In the genomic region with DNA sequence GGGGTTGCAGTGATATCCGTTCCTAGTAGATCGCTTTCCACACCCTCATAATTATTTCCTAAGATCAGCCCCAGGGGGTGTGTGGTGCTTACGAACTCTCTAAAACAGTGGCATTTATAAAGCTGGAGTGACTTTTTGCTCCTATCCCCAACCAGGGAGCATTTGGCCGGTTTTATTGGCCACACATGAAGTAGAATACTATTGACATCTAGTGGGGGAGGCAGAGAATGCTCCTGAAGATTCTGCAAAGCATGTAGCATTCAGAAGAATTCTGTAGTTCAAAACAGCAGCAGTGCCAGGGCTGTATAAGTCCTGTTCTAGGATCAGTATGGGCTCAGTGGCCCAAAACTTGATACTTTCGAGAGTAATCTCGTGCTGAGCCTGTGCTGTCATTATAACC, we compare ENCODE assay signal across 13 mouse cellular contexts.
A peak's percentile ranks its signal among the peaks of the same experiment; 100 is the strongest.
DNase-seq lines count a peak whose midpoint lies in the region; ATAC-seq and TF ChIP-seq lines count a peak whose summit lies in the region.
"Had no signal": no experiment of that assay in that cellular context is flagged by ENCODE, and none has a peak within 500 bp of the region (broad histone marks: within the 10 kb centered on the region; RNA-seq: fewer than 3 reads in every experiment).

No protein-coding gene starts in this region.

- no peaks in the 10 kb centered on the region for H3K79me2 ChIP-seq in CH12.LX (replicated peaks; ENCODE audit: control insufficient read depth, extremely low read depth, insufficient read depth, poor library complexity, severe bottlenecking)

- no peaks in the 10 kb centered on the region for H3K4me1 ChIP-seq in forebrain, postnatal 0 days (ENCODE audit: insufficient read depth)
- no peaks in the 10 kb centered on the region for H3K4me1 ChIP-seq in forebrain, embryonic 11.5 days (replicated peaks; ENCODE audit: control insufficient read depth, insufficient read depth, low read length)
- no peaks in the 10 kb centered on the region for H3K4me1 ChIP-seq in CH12.LX (ENCODE audit: control insufficient read depth in 1 of 2, insufficient read depth in 2 of 2)
- H3K4me1 ChIP-seq: forebrain, embryonic 13.5 days; kidney, embryonic 15.5 days had no signal

- no peaks in the 10 kb centered on the region for H3K27me3 ChIP-seq in forebrain, postnatal 0 days (ENCODE audit: insufficient read depth, low read length)
- H3K27me3 ChIP-seq in forebrain, embryonic 11.5 days (ENCODE audit: control insufficient read depth, insufficient read depth, low read length) = no peaks in the 10 kb centered on the region
- peaks cover 63% of the 10 kb centered on the region for H3K27me3 ChIP-seq in CH12.LX (replicated peaks)
- H3K27me3 ChIP-seq: forebrain, embryonic 13.5 days; kidney, embryonic 15.5 days had no signal

- H3K4me2 ChIP-seq in forebrain, postnatal 0 days (ENCODE audit: low read depth) = no peak overlapping the region
- no peak overlapping the region for H3K4me2 ChIP-seq in forebrain, embryonic 11.5 days (ENCODE audit: low read depth, low read length, severe bottlenecking)
- H3K4me2 ChIP-seq in CH12.LX (ENCODE audit: insufficient read depth, low read depth, poor library complexity, severe bottlenecking) = no peak overlapping the region
- H3K4me2 ChIP-seq: forebrain, embryonic 13.5 days; kidney, embryonic 15.5 days had no signal

- in situ Hi-C loops in CH12.LX (cut with MboI; ENCODE audit: low pct_ligation_motif_present, low pct_unique_long_range_greater_than_20kb, low sequenced_read_pairs) = loop anchor here (25.0 kb wide), 2 partner anchors 195 to 380 kb away; no protein-coding TSS in a partner anchor

- intact Hi-C loops in left cerebral cortex, postnatal 14 days (cut with DNase I) = no loop called here

- dilution Hi-C loops in CH12.LX (cut with MboI; ENCODE audit: extremely low pct_ligation_motif_present, extremely low pct_unique_long_range_greater_than_20kb, low sequenced_read_pairs) = no loop called here

- peak; percentile 67 for TF ChIP-seq CTCF in forebrain, postnatal 0 days (IDR thresholded peaks at IDR 0.05; ENCODE audit: low read depth)
- TF ChIP-seq CTCF in CH12.LX (conservative IDR thresholded peaks at IDR 0.05 in 1 of 2, IDR thresholded peaks at IDR 0.05 in 1 of 2; ENCODE audit: low read depth in 2 of 2, low read length in 2 of 2) = peak in 1 of 2 experiments; percentile 28; a peak in 2 of 4 replicates

- H3K36me3 ChIP-seq in forebrain, postnatal 0 days (ENCODE audit: insufficient read depth) = no peaks in the 10 kb centered on the region
- H3K36me3 ChIP-seq in forebrain, embryonic 11.5 days (ENCODE audit: control insufficient read depth, insufficient read depth, low read length) = no peaks in the 10 kb centered on the region
- no peaks in the 10 kb centered on the region for H3K36me3 ChIP-seq in CH12.LX (replicated peaks in 1 of 2; ENCODE audit: control insufficient read depth in 1 of 2, insufficient read depth in 1 of 2, low read length in 1 of 2)
- H3K36me3 ChIP-seq: kidney, embryonic 15.5 days had no signal

- TF ChIP-seq EP300 in CH12.LX (IDR thresholded peaks at IDR 0.05; ENCODE audit: low read length) = no peak

- H3K9ac ChIP-seq in forebrain, postnatal 0 days = no peak overlapping the region
- H3K9ac ChIP-seq in forebrain, embryonic 11.5 days (ENCODE audit: low read length) = no peak overlapping the region
- H3K9ac ChIP-seq in CH12.LX (ENCODE audit: insufficient read depth, low read depth) = no peak overlapping the region
- H3K9ac ChIP-seq: forebrain, embryonic 13.5 days; kidney, embryonic 15.5 days; liver, embryonic 14.5 days had no signal

- DNase-seq in forebrain, postnatal 0 days = peak; percentile 38
- DNase-seq in forebrain, embryonic 11.5 days (ENCODE audit: low spot score) = no peak
- peak; percentile 28 to 35 for DNase-seq in left cerebral cortex, postnatal 14 days (ENCODE audit: low spot score in 2 of 2)
- no peak for DNase-seq in left cerebral cortex, adult 9 months (ENCODE audit: low spot score in 2 of 2)
- no peak for DNase-seq in CH12.LX (ENCODE audit: extremely low read depth)
- DNase-seq in cerebellum, adult 9-11 months = peak; percentile 47
- DNase-seq in spleen, adult 12 weeks (ENCODE audit: low spot score) = no peak
- DNase-seq: adrenal gland, postnatal 25 days; B cell, adult 2 months had no signal

- no peaks in the 10 kb centered on the region for H3K9me3 ChIP-seq in forebrain, postnatal 0 days (ENCODE audit: low read length)
- no peaks in the 10 kb centered on the region for H3K9me3 ChIP-seq in forebrain, embryonic 11.5 days (ENCODE audit: control insufficient read depth, low read length)
- no peaks in the 10 kb centered on the region for H3K9me3 ChIP-seq in CH12.LX (replicated peaks; ENCODE audit: low read length)
- H3K9me3 ChIP-seq: forebrain, embryonic 13.5 days; kidney, embryonic 15.5 days had no signal

- H3K27ac ChIP-seq in forebrain, postnatal 0 days (ENCODE audit: low read depth, low read length) = no peak overlapping the region
- H3K27ac ChIP-seq in forebrain, embryonic 11.5 days (ENCODE audit: low read depth, low read length) = no peak overlapping the region
- no peak overlapping the region for H3K27ac ChIP-seq in CH12.LX (ENCODE audit: insufficient read depth, low read depth)
- H3K27ac ChIP-seq: forebrain, embryonic 13.5 days; kidney, embryonic 15.5 days; liver, embryonic 14.5 days had no signal

- 68% methylated on average over 6 of the region's 6 CpGs for WGBS in forebrain, postnatal 0 days
- WGBS in forebrain, embryonic 11.5 days = 75% methylated on average over 6 of the region's 6 CpGs

- TF ChIP-seq RAD21 in CH12.LX (IDR thresholded peaks at IDR 0.05; ENCODE audit: low read depth, low read length) = peak; percentile 22

- no peak overlapping the region for H3K4me3 ChIP-seq in forebrain, postnatal 0 days (ENCODE audit: low read depth, low read length)
- H3K4me3 ChIP-seq in forebrain, embryonic 11.5 days (ENCODE audit: low read depth, low read length) = no peak overlapping the region
- no peak overlapping the region for H3K4me3 ChIP-seq in CH12.LX (replicated peaks in 1 of 3; ENCODE audit: low read depth in 2 of 3, low read length in 2 of 3, poor library complexity in 1 of 3)
- H3K4me3 ChIP-seq: forebrain, embryonic 13.5 days; kidney, embryonic 15.5 days had no signal

- no peak for ATAC-seq in forebrain, postnatal 0 days
- no peak for ATAC-seq in forebrain, embryonic 11.5 days (replicated peaks; ENCODE audit: low FRiP score)
- no peak for ATAC-seq in granulocyte monocyte progenitor cell, adult 5-6 weeks (replicated peaks; ENCODE audit: poor library complexity, severe bottlenecking)
- ATAC-seq: forebrain, embryonic 13.5 days had no signal

- TF ChIP-seq POLR2A in CH12.LX (IDR thresholded peaks at IDR 0.05; ENCODE audit: low read depth, low read length) = no peak

TF ChIP-seq in CH12.LX, 34 proteins besides CTCF, POLR2A, EP300 and RAD21:
- TF ChIP-seq NRF1 (IDR thresholded peaks at IDR 0.05; ENCODE audit: low read depth, low read length) = no peak
- no peak for TF ChIP-seq TBP (conservative IDR thresholded peaks at IDR 0.05; ENCODE audit: low read depth, low read length)
- TF ChIP-seq MXI1 (IDR thresholded peaks at IDR 0.05; ENCODE audit: low read depth, low read length) = no peak
- TF ChIP-seq USF1 (IDR thresholded peaks at IDR 0.05; ENCODE audit: low read depth, low read length) = no peak
- TF ChIP-seq IRF4 (IDR thresholded peaks at IDR 0.05; ENCODE audit: low read depth, low read length) = no peak
- TF ChIP-seq MAFK (IDR thresholded peaks at IDR 0.05; ENCODE audit: insufficient replicate concordance, low read length) = no peak

Comparison
In these comparisons a context has a peak if more than half of its experiments do, and no peak if none do; other contexts are left out.
1. DNase-seq: peak in forebrain, postnatal 0 days (single experiment), left cerebral cortex, postnatal 14 days (2 of 2) and cerebellum, adult 9-11 months (single experiment); none in forebrain, embryonic 11.5 days (single experiment), left cerebral cortex, adult 9 months (0 of 2), CH12.LX (single experiment) and spleen, adult 12 weeks (single experiment).